Mouse (Mus musculus) frontal cortex, adult (tissue): ENCODE data around the gene Phlpp1.

Source experiments
- ATAC-seq: cut with Nextera tagmentation; 2 replicates; pipeline ENCODE4 v1.9.2; 2017; ENCODE audit warnings: mild to moderate bottlenecking, moderate library complexity, mixed read lengths; ENCODE audit not compliant: low TSS enrichment

The Phlpp1 gene

DNA sequence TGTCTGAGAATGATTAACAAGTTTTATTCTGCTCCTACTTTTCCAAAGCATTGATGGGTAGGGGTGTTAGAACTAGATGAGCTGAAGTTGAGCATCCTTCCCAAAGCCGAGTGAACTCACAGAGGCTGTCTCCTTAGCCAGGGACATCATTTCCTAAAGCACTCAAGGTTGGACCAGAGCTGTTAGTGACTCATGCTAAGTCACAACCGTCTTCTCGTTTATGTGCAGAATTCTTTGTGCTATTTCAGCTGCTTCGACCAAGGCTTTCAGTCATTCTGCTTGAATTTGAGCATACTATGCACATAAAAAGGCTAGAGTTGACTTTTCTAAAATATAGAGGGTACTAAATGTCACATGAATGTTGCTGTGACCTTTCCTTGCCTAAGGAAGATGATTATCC, 142.9 kb downstream of the Phlpp1 start:
- ATAC-seq, result peak; percentile 72

GRCm38 (mm10) chr1:106316641-106317304, 145.2 kb downstream of the Phlpp1 start:
- 0 out of 2 replicates have a peak, but pooled peaks have one; percentile 14 for ATAC-seq

GRCm38 (mm10) chr1:106318341-106318740, 146.8 kb downstream of the Phlpp1 start:
- ATAC-seq, result no peak

- ATAC-seq, result no peak
Observed at GRCm38 (mm10) chr1:106320583-106320982, 149.0 kb downstream of the Phlpp1 start.

GRCm38 (mm10) chr1:106321432-106322126, 150.0 kb downstream of the Phlpp1 start:
- no peak for ATAC-seq

DNA sequence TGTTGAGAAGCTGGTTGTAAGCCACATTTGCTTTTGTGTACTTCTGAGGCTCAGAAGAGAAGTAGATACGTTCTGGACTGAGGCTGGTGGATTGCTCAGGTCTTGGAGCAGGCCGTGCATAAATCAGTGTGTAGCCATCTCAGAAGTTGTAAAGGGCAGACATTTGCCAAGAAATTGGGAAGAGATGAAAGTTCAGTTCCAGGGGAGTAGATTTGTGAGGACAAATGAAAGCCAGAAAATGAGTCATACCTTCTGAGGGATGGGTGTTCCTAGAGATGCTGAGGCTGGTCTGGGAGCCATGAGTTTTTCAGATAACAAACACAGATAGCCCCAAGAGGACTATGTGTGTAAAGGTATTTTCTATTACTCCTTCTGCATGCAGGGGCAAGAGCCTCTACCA, 155.1 kb downstream of the Phlpp1 start:
- ATAC-seq, result no peak

DNA sequence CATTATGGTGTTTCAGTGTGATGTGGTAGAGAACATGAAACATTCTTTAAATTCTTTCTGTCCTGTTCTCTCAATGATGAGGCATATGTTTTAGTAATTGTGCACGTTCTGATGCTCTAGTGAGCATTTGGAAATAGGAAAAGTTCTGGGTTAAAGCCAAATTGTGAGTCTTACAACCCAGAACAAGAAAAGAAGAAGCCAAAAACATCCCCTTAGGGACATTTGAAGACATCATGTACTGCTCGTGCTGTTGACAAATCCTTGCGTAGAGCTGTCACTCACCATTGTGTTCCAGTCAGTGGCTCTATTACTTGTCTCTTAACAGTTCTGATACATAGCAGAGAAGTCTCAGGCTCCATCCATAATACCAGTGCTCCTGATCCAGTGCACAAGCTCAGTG, 170.5 kb downstream of the Phlpp1 start:
- ATAC-seq, result peak; percentile 53; the same call in 1 of the 2 replicates

- no peak for ATAC-seq
Observed at GRCm38 (mm10) chr1:106345265-106345664, 173.7 kb downstream of the Phlpp1 start.

DNA sequence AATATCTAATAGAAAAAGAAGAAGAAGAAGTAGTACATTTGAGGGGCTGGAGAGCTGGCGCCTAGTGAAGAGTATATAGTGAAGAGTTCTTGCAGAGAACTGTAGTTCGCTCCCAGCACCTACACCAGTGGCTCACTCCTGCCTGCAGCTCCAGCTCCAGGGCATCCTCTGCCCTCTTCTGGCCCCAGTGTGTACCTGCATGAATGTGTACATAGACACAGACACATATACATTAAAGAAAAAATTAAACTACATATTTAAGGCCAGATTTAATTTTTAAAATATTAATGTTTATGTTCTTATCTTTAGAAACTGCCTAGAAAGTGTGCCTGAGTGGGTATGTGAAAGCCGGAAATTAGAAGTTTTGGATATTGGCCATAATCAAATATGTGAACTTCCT, 175.2 kb downstream of the Phlpp1 start:
- ATAC-seq, result no peak

GRCm38 (mm10) chr1:106349116-106349515, 177.6 kb downstream of the Phlpp1 start:
- no peak for ATAC-seq

- ATAC-seq, result no peak
Observed at GRCm38 (mm10) chr1:106351512-106351911, 180.0 kb downstream of the Phlpp1 start.

GRCm38 (mm10) chr1:106352801-106353511, 181.4 kb downstream of the Phlpp1 start:
- ATAC-seq, result peak; percentile 80

- ATAC-seq, result no peak
Observed at GRCm38 (mm10) chr1:106353993-106354392, 182.4 kb downstream of the Phlpp1 start.

- no peak for ATAC-seq
Observed at GRCm38 (mm10) chr1:106359474-106359873, 187.9 kb downstream of the Phlpp1 start.

DNA sequence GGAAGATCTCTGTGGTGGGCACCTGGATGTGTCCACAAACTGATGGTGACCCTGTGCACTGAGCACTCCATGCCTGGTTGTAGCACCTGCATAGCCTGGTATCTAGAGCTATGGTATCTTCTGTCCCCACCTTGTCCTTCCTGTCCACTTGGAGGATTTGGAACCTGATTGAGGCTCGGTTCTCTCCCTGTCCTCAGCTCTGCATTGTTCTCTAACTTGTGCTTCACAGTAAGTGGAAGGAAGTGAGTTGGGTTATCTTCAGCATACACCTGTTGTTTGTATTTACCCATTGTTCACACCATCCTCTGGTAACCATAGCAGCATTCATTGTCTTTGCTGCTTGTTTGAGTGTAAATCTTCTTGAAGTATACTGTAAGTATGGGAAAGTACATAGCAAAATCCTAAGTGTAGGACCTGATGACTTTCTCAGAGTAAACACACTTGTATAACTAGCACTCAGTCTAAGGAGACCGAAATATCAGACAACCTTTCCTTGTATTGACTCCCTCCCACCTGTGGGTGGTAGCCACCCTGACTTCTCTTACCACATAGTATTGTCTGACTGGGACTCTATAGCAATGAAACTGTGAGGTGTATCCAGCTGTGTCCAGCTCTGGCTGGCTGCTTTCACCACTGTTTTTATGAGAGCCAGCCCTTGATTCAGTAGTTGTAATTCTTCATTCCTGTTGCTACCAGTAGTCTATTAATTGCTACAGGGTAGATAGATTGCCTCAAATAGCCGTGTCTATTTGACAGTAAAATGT, 191.5 kb downstream of the Phlpp1 start:
- no peak for ATAC-seq

- ATAC-seq, result peak; percentile 88
Observed at GRCm38 (mm10) chr1:106369330-106369729, 197.8 kb downstream of the Phlpp1 start.

DNA sequence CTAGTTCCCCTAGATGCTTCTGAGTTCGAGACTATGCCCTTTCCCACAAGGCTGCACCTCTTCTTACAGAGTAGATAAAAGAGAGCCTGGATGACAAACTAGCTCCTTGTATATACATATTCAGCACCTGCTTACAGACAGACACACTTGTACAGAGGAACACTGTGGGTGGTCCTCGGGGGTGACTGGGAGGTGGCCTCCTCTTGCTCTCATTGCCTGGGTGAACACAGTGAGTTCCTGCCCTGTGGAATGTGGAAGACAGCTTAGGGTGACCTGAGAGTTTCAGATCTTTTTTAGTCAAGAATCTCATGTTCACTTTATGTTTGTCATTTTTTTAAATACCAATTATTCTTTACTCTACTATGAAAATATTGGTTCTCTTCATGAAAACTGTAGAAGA, 200.9 kb downstream of the Phlpp1 start:
- ATAC-seq, result no peak

DNA sequence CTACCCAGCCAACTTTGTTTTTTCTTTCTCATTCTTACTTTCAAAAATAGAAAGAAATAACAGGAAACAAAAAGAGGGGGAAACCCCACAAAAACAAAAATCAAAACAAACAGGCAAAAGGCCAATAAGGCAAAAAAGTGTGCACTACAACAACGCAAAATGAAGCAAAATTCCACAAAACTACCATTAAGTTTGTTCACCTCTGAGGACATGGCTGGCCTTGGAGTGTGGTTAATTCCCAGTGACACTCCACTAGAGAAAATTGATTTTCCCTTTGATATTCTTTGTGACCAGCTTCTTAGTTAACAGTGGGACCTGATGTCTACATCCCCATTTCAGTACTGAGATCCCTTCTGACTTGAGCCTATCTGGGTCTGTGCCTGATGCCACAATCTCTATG, 202.1 kb downstream of the Phlpp1 start:
- no peak for ATAC-seq

GRCm38 (mm10) chr1:106374274-106374673, 202.7 kb downstream of the Phlpp1 start:
- ATAC-seq, result no peak

DNA sequence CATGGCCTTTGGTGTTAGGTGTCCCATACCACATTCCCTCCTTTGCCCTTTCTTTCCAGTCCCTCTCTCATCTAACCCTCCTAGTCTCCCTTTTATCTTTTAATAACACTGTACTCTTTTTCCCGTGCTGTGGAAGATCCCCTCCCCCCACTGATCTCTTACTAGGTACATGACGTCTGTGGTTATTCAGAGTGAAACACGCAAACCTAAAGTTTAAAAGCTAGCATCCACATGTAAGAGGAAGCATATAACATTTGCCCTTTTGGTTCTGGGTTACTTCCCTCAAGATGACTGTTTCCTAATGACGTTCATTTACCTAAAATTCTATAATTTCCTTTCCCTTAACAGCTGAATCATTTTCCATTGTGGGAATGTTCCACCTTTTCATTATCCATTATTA, 203.4 kb downstream of the Phlpp1 start:
- ATAC-seq, result no peak

- ATAC-seq, result no peak
Observed at GRCm38 (mm10) chr1:106376003-106376402, 204.5 kb downstream of the Phlpp1 start.

DNA sequence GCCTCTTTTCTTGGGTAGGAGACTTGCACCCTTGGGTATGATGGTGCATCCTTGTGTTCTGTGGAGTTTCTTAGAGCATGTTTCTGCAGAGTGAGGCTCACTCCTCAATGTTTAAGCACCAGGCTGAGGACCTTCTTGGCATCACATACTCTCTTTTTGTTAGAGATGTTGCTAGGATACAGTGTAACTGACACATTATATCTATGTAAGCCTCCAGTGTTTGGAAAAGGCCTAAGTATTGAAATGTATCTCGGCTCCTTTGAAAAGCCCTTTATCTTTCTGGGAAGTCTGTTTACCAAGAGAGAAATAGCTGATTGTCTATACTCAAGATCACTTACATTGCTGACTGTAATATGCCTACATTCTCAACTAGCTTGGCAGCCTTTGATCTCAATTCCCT, 208.9 kb downstream of the Phlpp1 start:
- peak; percentile 75 for ATAC-seq
